Mouse (Mus musculus) E14TG2a.4 (cell line): ENCODE measurements at regions not wholly inside any gene's neighbourhood (a gene's known extent, or its start where the extent isn't known, plus 50 kb on each side); places are given as distances from the start of the nearest gene placed in this dataset.

Source experiments
- H3K27me3 ChIP-seq: 2 replicates; pipeline ENCODE4 v1.6.1; 2014; ENCODE audit warnings: low read length, control low read depth; ENCODE audit not compliant: insufficient read depth
- H3K36me3 ChIP-seq: 2 replicates; pipeline ENCODE4 v1.6.1; 2014; ENCODE audit warnings: low read length, control low read depth; ENCODE audit not compliant: insufficient read depth
- H3K4me1 ChIP-seq: replicated peaks from 2 replicates; pipeline ENCODE4 v1.6.1; 2014; ENCODE audit warnings: low read depth, low read length, control low read depth
- H3K4me3 ChIP-seq: replicated peaks from 2 replicates; pipeline ENCODE4 v1.5.1; 2014; ENCODE audit warnings: mild to moderate bottlenecking, low read length
- H3K9me3 ChIP-seq: 2 replicates; pipeline ENCODE4 v1.6.1; 2014; ENCODE audit warnings: low read length, control low read depth
- CTCF ChIP-seq: conservative IDR thresholded peaks from 2 replicates; pipeline ENCODE4 v1.5.1; 2014; ENCODE audit warnings: low read length
- NANOG ChIP-seq: IDR thresholded peaks from 2 replicates; pipeline ENCODE4 v1.6.1; 2014; ENCODE audit warnings: borderline replicate concordance, low read length, mixed read lengths
- POU5F1 ChIP-seq: IDR thresholded peaks from 2 replicates; pipeline ENCODE4 v1.6.1; 2014; ENCODE audit warnings: low read length, borderline replicate concordance

DNA sequence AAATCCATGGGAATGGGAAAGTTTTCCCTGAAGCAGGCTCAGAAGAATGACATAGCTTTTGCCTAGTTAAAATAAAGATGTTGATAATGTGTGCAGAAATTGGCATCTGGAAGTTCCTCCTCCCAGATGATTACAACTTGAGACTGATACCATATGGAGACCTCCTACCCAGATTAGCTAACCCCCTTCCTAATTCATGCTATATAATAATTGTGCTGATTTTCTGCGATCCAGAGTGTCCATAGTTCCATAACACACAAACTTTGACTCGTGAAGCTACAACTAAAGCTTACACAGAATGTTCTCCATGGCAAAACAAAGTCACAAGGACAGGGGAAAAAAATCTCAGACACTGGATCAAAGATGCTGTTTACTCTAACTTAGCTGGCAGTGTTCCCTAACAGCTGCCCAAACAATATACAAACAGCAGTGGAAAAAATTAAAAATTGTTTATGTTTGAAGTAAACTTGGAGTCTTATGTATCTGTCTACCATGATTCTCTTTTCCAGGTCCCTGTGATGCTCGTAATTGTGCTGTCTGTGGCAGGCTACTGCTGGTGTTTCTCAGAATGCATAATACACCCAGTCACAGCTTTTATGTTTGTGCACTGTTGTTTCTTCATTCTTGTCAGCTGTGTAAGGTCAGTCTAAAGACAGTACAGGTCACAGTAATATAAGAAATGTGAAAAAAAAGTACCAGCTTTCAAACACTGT is 1978.8 kb upstream of the A830018L16Rik start:
- TF ChIP-seq NANOG = no peak
- H3K4me1 ChIP-seq = no peaks in the 10 kb centered on the region
- H3K4me3 ChIP-seq = no peak overlapping the region
- H3K9me3 ChIP-seq = peaks cover 65% of the 10 kb centered on the region
- H3K36me3 ChIP-seq = no peaks in the 10 kb centered on the region
- no peaks in the 10 kb centered on the region for H3K27me3 ChIP-seq

GRCm38 (mm10) chr1:9442937-9443336 is 1971.0 kb upstream of the A830018L16Rik start:
- Histone ChIP-seq H3K4me1 (no peaks in the 10 kb centered on the region), H3K36me3 (peaks cover 7% of the 10 kb centered on the region; the same call in 1 of the 2 replicates), H3K27me3 (no peaks in the 10 kb centered on the region), H3K9me3 (peaks cover 20% of the 10 kb centered on the region), H3K4me3 (no peak overlapping the region)
- TF ChIP-seq POU5F1 (peak; percentile 71; the same call in 1 of the 2 replicates), NANOG (peak; percentile 65; the same call in 1 of the 2 replicates), CTCF (no peak)

GRCm38 (mm10) chr1:9469512-9469911 is 1944.4 kb upstream of the A830018L16Rik start:
- no peaks in the 10 kb centered on the region for H3K9me3 ChIP-seq
- peaks cover 26% of the 10 kb centered on the region for H3K4me1 ChIP-seq
- no peaks in the 10 kb centered on the region for H3K27me3 ChIP-seq
- no peaks in the 10 kb centered on the region for H3K36me3 ChIP-seq
- H3K4me3 ChIP-seq = peak overlapping the region; percentile 35
- TF ChIP-seq CTCF = peak; percentile 38
- no peak for TF ChIP-seq NANOG

DNA sequence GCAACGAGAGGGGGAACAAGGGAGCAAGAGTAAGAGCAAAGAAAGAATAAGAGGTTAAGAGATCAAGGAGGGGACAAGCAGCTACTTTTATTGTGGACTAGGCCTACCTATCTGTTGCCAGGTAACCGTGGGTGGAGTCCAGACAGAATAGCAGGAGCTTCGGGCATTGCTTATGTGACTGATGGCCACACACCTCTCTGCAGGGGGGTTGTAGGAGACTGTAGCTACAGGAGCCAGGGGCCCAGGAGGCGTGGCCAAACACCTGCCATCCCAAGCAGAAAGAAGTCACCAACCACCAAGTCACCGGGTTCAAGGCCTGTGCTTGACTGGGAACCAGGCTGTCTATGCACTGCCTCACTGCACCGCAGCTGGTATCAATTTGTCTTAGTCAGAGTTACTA is 1943.9 kb upstream of the A830018L16Rik start:
- Histone ChIP-seq H3K4me3 (peak overlapping the region; percentile 35; the same call in 1 of the 2 replicates), H3K9me3 (no peaks in the 10 kb centered on the region), H3K36me3 (no peaks in the 10 kb centered on the region), H3K27me3 (no peaks in the 10 kb centered on the region), H3K4me1 (peaks cover 26% of the 10 kb centered on the region)
- TF ChIP-seq NANOG = no peak
- no peak for TF ChIP-seq CTCF
- TF ChIP-seq POU5F1 = no peak
